Mouse (Mus musculus): ENCODE results near the gene Mrpl49. TPM values are rescaled to one million over a fixed set of nuclear protein-coding genes. Genes with fewer than 3 reads are reported as not detected.
A peak's percentile ranks its signal among the peaks of the same experiment; 100 is the strongest.

Mrpl49 gene
- 76.7 and 79.1 TPM in 2 replicates for polyA plus RNA-seq (2016; fragmentation: Nextera tagmentation; extraction: Ambion mirVana)

DNA sequence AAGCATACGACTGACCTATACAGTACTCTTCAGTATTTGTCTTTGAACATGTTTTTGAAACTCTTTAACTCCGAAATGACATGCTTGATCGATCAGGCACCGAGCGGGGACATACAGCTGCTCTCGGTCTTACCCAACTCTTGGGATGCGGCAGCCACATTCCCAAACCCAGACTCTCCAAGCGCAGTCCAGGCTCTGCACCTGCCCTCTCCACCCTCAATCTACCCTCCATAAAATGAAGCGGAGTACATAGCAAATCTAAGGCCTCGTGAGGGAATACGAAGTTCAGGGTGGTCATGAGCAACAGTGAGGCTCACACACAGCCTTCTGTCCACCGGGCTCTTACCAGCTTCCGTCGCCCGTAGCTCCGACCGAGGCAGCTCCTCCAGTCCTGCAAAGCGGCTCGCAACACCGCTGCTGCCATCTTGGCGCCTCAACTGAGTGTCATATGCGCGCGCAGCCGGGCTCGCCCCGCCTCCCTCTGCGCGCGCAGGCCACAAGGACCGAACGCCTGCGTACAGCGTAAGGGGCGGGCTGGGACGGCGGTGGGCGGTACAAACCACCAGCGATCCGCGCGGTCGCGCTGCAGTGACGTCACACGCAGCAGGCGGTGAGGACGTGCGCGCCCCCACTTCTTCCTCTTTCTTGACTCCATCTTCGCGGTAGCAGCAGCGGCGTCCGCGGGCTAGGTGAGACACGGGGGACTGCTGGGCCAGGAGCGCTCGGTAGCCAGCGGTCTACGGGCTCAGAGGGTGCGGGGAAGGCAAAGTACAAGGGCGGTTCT, at the start of gene Mrpl49, which contains the start of gene Fau:
Gene Mrpl49, minus strand, starts transcription at position 473 of the 784 bp plus-strand sequence.
Gene Fau, plus strand, starts transcription at position 532 of the 784 bp plus-strand sequence.
- Histone ChIP-seq H3K9me3 (no peaks in the 10 kb centered on the region), H3K4me3 (replicated peaks) (peak within 1 kb of the TSS; percentile 86), H3K4me1 (replicated peaks) (peaks cover 24% of the 10 kb centered on the region), H3K9ac (replicated peaks) (peak within 1 kb of the TSS; percentile 92), H3K36me3 (peaks cover 51% of the 10 kb centered on the region), H3K27me3 (no peaks in the 10 kb centered on the region), H3K27ac (peak within 1 kb of the TSS; percentile 73), H3K4me2 (peak within 1 kb of the TSS; percentile 86)
- ATAC-seq (ENCODE audit: insufficient number of reproducible peaks, insufficient read depth, low FRiP score, low TSS enrichment, low read depth), result peak; percentile 76
- WGBS, result under 1% methylated on average over 61 of the region's 63 CpGs

DNA sequence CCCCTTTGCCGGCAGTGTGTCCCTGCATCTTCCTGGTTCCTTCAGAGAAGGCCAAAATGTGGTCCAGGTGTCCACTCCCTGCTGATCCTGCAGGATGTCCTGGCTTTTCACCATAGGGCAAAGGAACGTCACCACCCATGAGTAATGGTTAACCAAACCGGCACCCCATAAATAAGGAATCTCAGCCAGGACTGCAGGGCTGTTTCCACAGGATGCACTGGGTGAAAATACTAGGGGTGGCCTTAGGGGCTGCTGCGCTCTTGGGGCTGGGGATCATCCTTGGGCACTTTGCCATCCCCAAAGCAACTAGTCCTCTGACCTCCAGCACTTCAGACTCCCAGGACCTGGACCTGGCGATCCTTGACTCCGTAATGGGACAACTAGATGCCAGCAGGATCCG, 48.0 kb upstream of the Mrpl49 start, which contains the start of gene Naaladl1:
Gene Naaladl1, plus strand, starts transcription at position 197 of the 400 bp plus-strand sequence.
- H3K36me3 ChIP-seq, result no peaks in the 10 kb centered on the region; the same call in 1 of the 2 replicates
- no peak within 1 kb of the TSS for H3K4me3 ChIP-seq (replicated peaks)
- H3K4me1 ChIP-seq (replicated peaks), result no peaks in the 10 kb centered on the region
- H3K9me3 ChIP-seq, result no peaks in the 10 kb centered on the region
- H3K4me2 ChIP-seq, result no peak within 1 kb of the TSS
- 80% methylated on average over 7 of the region's 7 CpGs for WGBS
- no peaks in the 10 kb centered on the region for H3K27me3 ChIP-seq
- H3K27ac ChIP-seq, result no peak within 1 kb of the TSS
- ATAC-seq (ENCODE audit: insufficient number of reproducible peaks, insufficient read depth, low FRiP score, low TSS enrichment, low read depth), result no peak
- no peak within 1 kb of the TSS for H3K9ac ChIP-seq (replicated peaks)

DNA sequence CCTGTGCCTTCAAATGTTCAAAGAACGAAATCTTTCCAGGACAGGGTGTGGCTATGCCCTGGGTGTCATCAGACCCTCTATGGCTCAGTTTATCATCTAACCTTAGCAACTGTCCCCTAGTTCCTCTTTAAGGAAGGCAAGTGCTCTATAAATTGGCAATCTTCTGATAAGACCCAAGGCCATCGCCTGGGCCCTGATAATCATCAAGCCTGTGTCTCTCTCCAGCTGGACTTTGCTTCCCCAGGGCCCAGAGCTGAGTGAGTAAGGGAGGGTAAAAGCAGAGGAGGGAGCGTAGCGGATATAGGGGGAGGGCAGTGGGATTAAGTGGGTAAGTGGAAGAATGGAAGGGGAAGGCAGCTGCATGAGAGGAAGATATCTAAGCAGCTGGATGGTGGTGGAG, 46.9 kb upstream of the Mrpl49 start:
- Histone ChIP-seq H3K4me3 (replicated peaks) (no peak overlapping the region), H3K4me1 (replicated peaks) (no peaks in the 10 kb centered on the region), H3K9me3 (no peaks in the 10 kb centered on the region), H3K27ac (no peak overlapping the region), H3K4me2 (no peak overlapping the region), H3K9ac (replicated peaks) (no peak overlapping the region), H3K36me3 (peaks cover 6% of the 10 kb centered on the region; the same call in 1 of the 2 replicates), H3K27me3 (no peaks in the 10 kb centered on the region)
- ATAC-seq (ENCODE audit: insufficient number of reproducible peaks, insufficient read depth, low FRiP score, low TSS enrichment, low read depth), result no peak
- 77% methylated on average over 4 of the region's 4 CpGs for WGBS

DNA sequence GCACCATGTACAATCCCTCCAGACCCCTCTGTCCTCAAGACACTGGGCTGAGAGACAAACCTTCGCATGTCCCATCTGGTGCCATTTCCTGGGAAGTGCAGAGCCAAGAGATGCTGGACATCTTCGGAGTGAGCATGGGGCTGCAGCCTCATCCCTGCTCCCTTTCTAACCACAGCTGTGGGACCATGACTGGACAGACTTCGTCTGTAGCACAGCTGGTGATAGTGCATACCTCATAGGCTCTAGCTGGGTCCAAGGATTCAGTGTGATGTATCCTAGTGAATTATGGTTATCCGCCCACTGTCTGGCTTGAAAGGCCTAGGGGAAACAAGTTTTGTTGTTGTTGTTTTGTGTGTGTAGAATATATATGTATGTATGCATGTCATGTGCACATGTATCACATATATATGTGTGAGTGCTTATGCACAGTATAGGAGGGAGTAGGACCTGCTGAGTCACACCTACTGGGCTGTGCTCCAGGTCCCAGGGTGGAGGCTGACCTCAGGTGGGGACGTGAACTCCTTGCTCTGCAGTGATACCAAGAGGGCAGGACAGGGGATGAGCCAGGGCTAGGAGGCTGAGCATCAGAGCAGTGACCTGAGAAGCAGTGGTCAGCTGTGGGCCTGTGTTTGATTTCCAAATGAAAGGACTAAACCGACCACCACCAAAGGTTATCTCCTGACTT, 44.7 kb upstream of the Mrpl49 start:
- no peak overlapping the region for H3K9ac ChIP-seq (replicated peaks)
- H3K27ac ChIP-seq, result no peak overlapping the region
- no peak overlapping the region for H3K4me3 ChIP-seq (replicated peaks)
- H3K9me3 ChIP-seq, result no peaks in the 10 kb centered on the region
- H3K27me3 ChIP-seq, result no peaks in the 10 kb centered on the region
- no peaks in the 10 kb centered on the region for H3K4me1 ChIP-seq (replicated peaks)
- peaks cover 16% of the 10 kb centered on the region for H3K36me3 ChIP-seq
- ATAC-seq (ENCODE audit: insufficient number of reproducible peaks, insufficient read depth, low FRiP score, low TSS enrichment, low read depth), result no peak
- H3K4me2 ChIP-seq, result no peak overlapping the region
- 84% methylated on average over 6 of the region's 6 CpGs for WGBS

DNA sequence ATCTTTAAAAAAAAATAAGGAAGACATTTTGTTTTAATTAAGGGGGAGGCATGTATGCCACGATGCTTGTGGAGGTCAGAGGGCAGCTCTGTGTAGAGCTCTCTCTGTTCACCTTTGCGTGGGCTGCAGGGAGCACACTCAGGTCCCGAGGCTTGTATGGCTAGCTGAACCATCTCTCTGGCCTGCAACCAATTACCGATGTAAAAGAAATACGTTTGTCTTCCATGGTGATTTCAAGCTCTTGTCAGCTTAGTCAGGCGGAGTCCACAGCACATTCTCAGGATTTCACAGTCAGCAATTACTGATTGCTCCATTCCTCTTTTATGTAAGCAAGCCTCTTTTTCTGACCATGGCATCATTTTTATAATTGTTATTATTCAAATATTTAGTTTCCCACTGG, 43.6 kb upstream of the Mrpl49 start:
- Histone ChIP-seq H3K27me3 (no peaks in the 10 kb centered on the region), H3K4me1 (replicated peaks) (no peaks in the 10 kb centered on the region), H3K27ac (no peak overlapping the region), H3K36me3 (peaks cover 25% of the 10 kb centered on the region), H3K4me2 (no peak overlapping the region), H3K4me3 (replicated peaks) (no peak overlapping the region), H3K9ac (replicated peaks) (no peak overlapping the region), H3K9me3 (no peaks in the 10 kb centered on the region)
- WGBS, result 29% methylated on average over 6 of the region's 6 CpGs
- ATAC-seq (ENCODE audit: insufficient number of reproducible peaks, insufficient read depth, low FRiP score, low TSS enrichment, low read depth), result no peak

DNA sequence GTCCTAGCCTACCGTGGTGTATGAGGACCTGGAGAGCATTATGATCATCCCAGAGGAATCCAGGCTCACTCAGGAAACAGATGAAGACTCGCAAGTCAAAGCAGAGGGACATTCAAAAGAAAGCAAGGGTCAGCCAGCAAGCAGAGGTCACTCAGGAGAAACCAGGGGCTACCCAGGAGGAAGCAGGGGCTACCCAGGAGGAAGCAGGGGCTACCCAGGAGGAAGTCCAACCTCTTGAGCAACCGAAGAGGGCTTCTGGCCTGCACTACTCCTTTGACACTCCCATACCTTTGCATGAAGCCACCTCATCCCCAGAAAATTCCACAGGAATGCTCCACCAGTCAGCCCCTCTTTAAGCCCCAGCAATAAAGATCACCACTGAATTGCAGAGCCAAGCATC, 40.3 kb upstream of the Mrpl49 start:
- Histone ChIP-seq H3K4me3 (replicated peaks) (no peak overlapping the region), H3K36me3 (peaks cover 48% of the 10 kb centered on the region)

DNA sequence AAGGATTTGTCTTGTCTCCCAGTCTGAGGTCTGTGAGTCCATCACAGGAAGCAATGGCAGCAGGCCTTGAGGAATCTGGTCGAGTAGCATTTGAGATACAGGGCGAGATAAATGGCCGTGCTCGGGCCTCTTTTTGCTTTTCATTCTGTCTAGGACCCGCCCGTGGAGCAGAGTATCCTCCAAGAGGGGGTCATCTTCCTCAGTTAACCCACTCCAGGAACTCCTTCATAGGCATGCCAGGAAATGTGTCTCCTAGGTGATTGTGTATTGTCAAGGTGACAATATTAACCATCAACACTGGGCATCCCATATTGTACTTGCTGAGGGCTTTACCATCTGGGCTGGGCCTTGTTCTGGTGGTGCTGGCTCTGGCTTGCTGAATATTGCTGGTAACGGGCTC, 36.5 kb upstream of the Mrpl49 start, which contains the start of gene AC131692.1:
Gene AC131692.1, plus strand, starts transcription at position 301 of the 400 bp plus-strand sequence.
- no peak within 1 kb of the TSS for H3K4me3 ChIP-seq (replicated peaks)
- no peak for ATAC-seq (ENCODE audit: insufficient number of reproducible peaks, insufficient read depth, low FRiP score, low TSS enrichment, low read depth)
- H3K9me3 ChIP-seq, result no peaks in the 10 kb centered on the region
- no peaks in the 10 kb centered on the region for H3K27me3 ChIP-seq
- no peak within 1 kb of the TSS for H3K27ac ChIP-seq
- 92% methylated on average over 7 of the region's 7 CpGs for WGBS
- H3K4me1 ChIP-seq (replicated peaks), result no peaks in the 10 kb centered on the region
- no peak within 1 kb of the TSS for H3K4me2 ChIP-seq
- H3K9ac ChIP-seq (replicated peaks), result no peak within 1 kb of the TSS
- peaks cover 78% of the 10 kb centered on the region for H3K36me3 ChIP-seq

More for the DNA sequence above, 40.3 kb upstream of the Mrpl49 start:
- Histone ChIP-seq H3K27ac (no peak overlapping the region), H3K4me2 (no peak overlapping the region), H3K27me3 (no peaks in the 10 kb centered on the region), H3K9me3 (no peaks in the 10 kb centered on the region), H3K9ac (replicated peaks) (no peak overlapping the region), H3K4me1 (replicated peaks) (no peaks in the 10 kb centered on the region)
- WGBS, result 88% methylated on average over 3 of the region's 3 CpGs
- no peak for ATAC-seq (ENCODE audit: insufficient number of reproducible peaks, insufficient read depth, low FRiP score, low TSS enrichment, low read depth)

DNA sequence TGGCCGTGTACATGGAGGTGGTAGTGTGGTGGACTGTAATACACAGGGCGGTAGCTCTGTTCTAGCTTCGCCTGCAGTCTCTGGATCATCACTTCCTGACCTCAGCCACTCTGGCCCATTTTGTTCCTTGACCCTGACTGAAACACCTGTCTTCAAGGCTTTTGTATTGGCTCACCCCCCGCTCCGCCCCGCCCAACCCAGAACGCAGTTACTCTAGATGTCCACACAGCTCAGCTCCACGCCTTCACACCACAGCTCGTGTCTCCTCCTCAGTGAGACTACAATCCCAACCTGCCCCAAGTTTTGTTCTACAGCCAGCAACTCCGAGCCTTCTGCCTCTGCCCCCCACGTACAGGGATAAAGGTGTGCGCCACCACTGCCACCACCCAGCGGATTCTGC, 31.3 kb upstream of the Mrpl49 start:
- no peak overlapping the region for H3K9ac ChIP-seq (replicated peaks)
- H3K9me3 ChIP-seq, result no peaks in the 10 kb centered on the region
- peaks cover 70% of the 10 kb centered on the region for H3K36me3 ChIP-seq
- no peaks in the 10 kb centered on the region for H3K27me3 ChIP-seq
- H3K4me1 ChIP-seq (replicated peaks), result peaks cover 11% of the 10 kb centered on the region
- no peak for ATAC-seq (ENCODE audit: insufficient number of reproducible peaks, insufficient read depth, low FRiP score, low TSS enrichment, low read depth)
- H3K27ac ChIP-seq, result no peak overlapping the region
- 95% methylated on average over 13 of the region's 13 CpGs for WGBS
- H3K4me2 ChIP-seq, result no peak overlapping the region
- no peak overlapping the region for H3K4me3 ChIP-seq (replicated peaks)

DNA sequence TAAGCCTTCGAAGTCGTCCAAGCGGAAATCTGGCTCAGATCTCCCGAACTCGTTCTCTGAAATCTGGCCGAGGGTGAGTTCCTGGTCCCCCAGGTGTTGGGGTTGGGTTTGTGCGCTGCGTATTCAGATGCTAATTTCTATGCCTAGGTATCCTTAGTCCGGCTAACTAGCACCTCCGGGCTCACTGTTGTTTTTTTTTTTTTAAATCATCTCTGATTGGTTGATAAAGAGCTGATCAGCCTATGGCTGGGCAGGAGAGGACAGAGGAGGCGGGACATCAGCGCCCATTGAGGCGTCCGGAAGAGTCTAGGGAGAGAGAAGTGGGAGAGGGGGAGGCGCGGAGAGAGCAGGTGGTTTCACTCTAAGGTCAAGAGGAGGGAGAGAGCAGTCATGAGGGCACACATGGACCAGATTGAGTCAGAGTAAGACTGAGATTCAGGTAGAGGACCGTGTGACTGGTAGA, 27.9 kb upstream of the Mrpl49 start:
- peaks cover 17% of the 10 kb centered on the region for H3K4me1 ChIP-seq (replicated peaks)
- peak overlapping the region; percentile 56 for H3K27ac ChIP-seq
- peaks cover 67% of the 10 kb centered on the region for H3K36me3 ChIP-seq
- H3K4me2 ChIP-seq, result peak overlapping the region; percentile 96
- 0 out of 2 replicates have a peak, but pooled peaks have one; percentile 34 for ATAC-seq (ENCODE audit: insufficient number of reproducible peaks, insufficient read depth, low FRiP score, low TSS enrichment, low read depth)
- H3K4me3 ChIP-seq (replicated peaks), result peak overlapping the region; percentile 81
- peak overlapping the region; percentile 70 for H3K9ac ChIP-seq (replicated peaks)
- H3K27me3 ChIP-seq, result no peaks in the 10 kb centered on the region
- WGBS, result 1% methylated on average over 17 of the region's 17 CpGs
- H3K9me3 ChIP-seq, result no peaks in the 10 kb centered on the region

DNA sequence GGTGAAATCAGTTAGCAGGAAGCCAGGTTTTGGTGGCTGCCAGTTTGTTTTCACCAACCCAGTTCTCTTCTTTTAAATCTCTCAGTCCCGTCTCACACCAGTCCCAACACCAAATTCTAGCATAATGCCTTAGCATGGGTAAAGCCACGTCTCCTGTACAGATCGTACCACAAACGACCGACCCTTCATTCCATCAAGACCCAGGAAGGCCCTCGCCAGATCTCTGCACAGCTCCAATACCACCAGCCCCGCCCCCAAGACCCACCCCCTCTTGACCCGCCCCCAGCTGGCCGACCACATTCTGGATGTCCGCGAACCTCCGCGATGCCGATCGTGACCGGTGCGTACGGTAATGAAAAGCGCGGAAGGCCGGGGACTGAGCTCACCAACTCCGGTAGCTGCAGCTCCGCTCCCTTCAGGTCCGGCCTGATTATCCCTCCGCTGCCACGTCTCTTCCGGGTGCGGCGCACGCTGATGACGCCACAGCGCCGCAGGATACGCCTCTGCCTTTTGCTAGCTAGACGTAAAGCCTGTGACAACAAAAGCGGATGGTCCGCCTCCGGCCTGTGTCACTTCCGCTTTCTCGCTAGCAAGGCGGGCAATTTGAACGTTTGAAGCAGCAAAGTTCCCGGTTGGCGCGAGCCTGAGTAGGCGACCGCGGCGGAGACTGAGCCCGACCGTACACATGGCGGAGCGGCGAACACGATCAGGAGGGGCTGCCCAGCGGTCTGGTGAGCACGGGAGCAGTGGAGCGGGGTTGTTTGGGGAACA, 27.1 kb upstream of the Mrpl49 start, which contains the start of the genes Zfpl1 and Cdca5:
Gene Zfpl1, minus strand, starts transcription at position 479 of the 771 bp plus-strand sequence.
Gene Cdca5, plus strand, starts transcription at position 506 of the 771 bp plus-strand sequence.
- Histone ChIP-seq H3K4me3 (replicated peaks) (peak within 1 kb of the TSS; percentile 81), H3K4me1 (replicated peaks) (peaks cover 17% of the 10 kb centered on the region), H3K9me3 (no peaks in the 10 kb centered on the region), H3K9ac (replicated peaks) (peak within 1 kb of the TSS; percentile 70), H3K4me2 (peak within 1 kb of the TSS; percentile 96), H3K27ac (peak within 1 kb of the TSS; percentile 56), H3K27me3 (no peaks in the 10 kb centered on the region), H3K36me3 (peaks cover 67% of the 10 kb centered on the region)
- WGBS, result under 1% methylated on average over 58 of the region's 58 CpGs
- peak; percentile 89 for ATAC-seq (ENCODE audit: insufficient number of reproducible peaks, insufficient read depth, low FRiP score, low TSS enrichment, low read depth)

All from limb, embryonic 12.5 days (tissue).